Mouse (Mus musculus) olfactory bulb, adult 2 months (tissue): ENCODE results near the gene Prss38.

Source experiments
- CTCF ChIP-seq: fragments of 200-500 bp; IDR thresholded peaks from 2 replicates; pipeline ENCODE4 v1.5.1; 2012; ENCODE audit warnings: low read depth, mild to moderate bottlenecking, low read length, moderate library complexity; ENCODE audit not compliant: insufficient read depth
- POLR2A ChIP-seq: fragments of 200-500 bp; IDR thresholded peaks from 2 replicates; pipeline ENCODE4 v1.6.1; 2012; ENCODE audit warnings: mild to moderate bottlenecking, low read depth, low read length, moderate library complexity; ENCODE audit not compliant: insufficient read depth

GRCm38 (mm10) chr11:59369848-59370247 is 5.6 kb downstream of the Prss38 start:
- no peak for TF ChIP-seq CTCF
- TF ChIP-seq POLR2A = no peak
